Mouse (Mus musculus): ENCODE data around the gene Tnp1.

The Tnp1 gene

DNA sequence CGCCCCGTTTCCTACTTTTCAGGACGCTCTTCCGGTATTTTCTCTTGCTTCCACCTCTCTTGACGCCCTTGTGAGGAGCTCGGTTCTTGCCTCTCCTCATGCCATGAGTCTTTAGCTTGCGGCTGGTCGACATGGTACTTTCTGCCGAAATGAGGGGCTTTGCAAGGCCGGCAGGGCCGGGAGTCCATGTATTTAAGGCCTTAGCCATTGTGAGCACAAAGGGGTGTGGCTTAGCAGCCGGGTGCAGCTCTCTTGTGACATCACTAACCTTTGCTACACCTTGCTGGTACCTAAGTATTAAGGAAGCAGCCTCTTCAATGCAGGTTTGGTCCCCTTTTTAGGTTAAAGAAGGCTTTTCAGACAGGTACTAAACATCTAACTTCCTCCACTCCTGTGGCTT is at the start of gene Tnp1:
TSS of gene Tnp1 (minus strand) at position 179 of the 400 bp plus-strand sequence.
- DNase-seq (ENCODE audit: low read depth in 2 of 2, low spot score in 2 of 2) = no peak

DNA sequence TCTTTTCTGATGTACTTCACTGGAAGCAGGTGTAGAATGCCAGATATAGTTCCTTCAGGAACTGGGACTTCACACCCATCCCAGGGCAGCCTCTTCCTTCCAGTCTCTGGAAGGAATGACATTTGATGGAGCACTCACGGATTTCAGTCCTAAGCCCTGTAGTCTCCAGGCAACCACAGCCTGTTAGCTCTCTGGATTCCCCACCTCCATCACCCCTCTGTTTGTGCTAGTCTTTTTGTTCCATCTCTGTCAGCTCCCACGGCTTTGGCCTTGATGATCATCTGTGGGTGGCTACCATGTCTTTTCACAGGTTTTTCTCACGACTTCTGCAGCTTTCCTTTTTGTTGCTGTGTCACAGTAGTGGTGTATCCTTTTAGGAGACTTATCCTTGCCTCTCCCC is 48.6 kb upstream of the Tnp1 start:
- no peak for DNase-seq (ENCODE audit: low read depth in 2 of 2, low spot score in 2 of 2)

DNA sequence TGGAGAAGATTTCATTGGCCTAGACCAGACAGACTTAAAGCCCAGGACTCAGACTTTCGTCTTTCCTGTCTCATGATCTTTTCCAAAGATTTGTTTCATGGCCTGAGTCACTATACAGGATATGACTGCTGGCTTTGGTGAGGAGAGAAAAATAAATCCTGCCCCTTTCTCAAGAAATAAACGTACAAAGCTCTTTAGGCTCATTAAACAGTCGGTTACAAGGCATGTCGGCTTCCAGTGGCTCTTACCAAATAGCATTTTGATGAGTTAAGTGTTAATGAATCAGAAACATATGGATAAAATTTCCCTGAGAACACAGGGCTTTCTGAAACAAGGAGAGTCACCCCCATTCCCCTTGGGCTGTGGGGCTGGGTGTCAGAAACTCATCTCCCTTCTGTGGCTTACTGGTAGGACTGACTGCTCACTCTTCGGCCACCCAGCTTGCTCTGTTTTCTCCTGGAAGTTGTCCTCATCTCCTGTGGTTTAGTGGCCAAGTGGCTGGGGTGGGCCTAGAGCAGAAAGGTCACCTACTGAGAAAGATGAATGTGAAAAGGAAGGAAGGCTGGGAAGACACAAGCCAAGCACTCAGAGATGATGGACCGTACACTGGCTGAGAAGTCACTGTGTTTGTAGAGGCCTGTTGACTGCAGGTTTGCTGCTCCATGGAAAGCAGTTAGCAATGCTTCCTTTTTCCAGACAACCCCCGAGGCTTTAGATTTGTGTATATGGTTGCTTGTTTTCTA is 46.0 kb upstream of the Tnp1 start:
- no peak for DNase-seq (ENCODE audit: low read depth in 2 of 2, low spot score in 2 of 2)

DNA sequence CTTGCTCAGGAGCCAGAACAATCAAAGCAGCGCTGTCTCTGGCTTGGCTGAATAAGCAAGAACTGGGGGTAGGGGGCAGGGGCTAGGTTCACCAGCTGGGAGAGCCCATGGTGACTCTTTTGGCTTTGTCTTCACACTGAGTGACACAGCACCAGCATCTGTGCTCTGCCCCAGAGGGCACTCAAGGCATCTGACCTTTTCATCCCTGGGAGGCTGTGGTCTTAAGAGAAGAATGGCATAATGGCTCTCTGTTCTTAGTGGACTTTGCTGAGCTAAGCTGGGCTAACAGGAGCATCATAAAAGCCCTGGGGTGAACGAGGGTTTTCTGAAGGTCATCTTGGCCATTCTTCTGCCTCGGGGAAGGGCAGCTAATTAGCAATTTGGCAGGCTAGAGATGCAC is 44.6 kb upstream of the Tnp1 start:
- no peak for DNase-seq (ENCODE audit: low read depth in 2 of 2, low spot score in 2 of 2)

DNA sequence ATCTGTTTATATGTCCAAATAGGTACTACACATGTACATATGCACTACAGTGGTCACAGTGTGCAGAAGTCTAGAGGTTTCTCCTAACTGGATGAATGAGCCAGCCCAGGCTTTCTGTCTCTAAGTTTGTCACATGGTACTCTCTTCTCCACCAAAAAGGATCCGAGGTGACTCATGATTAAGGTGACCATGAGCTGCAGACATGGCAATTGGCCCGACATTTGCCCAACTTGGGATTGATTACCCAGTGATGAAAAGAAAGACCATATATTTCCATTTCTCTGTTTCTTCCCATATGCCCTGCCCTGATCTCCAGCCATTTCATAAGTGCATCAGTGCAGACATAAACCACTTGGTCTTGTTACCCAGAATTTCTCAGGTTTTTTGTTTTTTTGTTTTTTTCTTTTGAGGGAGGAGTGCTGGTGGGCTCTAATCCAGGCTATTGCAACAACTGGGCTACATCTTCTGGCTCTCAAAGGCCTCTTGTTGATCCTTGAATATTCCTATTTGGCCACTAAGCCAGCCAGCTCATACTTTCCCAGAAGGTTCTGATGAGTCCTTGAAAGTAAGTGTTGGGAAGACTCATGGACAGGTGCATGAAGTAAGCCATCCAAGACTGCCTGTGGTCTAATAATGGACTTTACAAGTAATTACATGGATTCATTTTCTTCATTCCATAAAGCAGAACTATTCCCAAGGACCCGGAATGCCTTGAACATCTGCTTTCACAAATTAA is 40.7 kb upstream of the Tnp1 start:
- no peak for DNase-seq (ENCODE audit: low read depth in 2 of 2, low spot score in 2 of 2)

DNA sequence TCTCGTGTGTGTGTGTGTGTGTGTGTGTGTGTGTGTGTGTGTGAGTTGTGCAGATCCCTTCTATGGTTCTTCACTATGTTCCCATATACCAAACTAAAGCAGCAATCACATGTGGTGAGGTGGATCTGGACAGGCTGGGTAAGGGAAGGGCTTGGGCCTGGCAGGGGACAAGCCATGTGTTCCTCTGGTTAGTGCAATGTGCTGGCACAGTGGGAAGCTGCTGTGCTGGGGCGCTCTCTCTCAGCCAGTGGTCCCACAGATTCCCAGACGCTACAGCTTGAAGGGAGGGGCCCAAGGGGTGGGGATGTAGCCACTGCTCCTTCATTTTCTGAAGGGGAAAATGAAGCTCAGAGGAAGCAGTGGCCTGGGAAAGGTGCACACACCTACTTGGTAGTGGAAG is 40.1 kb upstream of the Tnp1 start:
- DNase-seq (ENCODE audit: low read depth in 2 of 2, low spot score in 2 of 2) = no peak

DNA sequence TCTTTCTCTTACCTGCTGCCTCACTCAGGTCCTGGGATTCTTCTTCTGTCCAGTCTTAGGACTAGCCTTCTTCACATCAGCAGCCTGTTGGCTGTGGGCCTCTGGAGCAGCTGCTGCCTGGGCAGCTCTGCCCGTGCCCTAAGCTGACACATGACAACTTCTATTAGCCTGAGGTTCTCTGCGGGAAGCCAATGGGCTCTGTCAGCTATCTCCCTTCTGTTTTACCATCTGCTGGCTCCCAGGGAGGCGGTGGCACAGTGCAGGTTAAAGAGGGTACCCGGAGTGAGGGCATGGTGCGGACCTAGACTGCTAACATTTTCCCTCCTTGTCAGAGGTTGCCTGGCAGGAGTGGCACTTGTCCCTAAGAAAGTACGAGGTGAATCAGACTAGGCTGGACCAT is 39.5 kb upstream of the Tnp1 start:
- DNase-seq (ENCODE audit: low read depth in 2 of 2, low spot score in 2 of 2) = no peak

DNA sequence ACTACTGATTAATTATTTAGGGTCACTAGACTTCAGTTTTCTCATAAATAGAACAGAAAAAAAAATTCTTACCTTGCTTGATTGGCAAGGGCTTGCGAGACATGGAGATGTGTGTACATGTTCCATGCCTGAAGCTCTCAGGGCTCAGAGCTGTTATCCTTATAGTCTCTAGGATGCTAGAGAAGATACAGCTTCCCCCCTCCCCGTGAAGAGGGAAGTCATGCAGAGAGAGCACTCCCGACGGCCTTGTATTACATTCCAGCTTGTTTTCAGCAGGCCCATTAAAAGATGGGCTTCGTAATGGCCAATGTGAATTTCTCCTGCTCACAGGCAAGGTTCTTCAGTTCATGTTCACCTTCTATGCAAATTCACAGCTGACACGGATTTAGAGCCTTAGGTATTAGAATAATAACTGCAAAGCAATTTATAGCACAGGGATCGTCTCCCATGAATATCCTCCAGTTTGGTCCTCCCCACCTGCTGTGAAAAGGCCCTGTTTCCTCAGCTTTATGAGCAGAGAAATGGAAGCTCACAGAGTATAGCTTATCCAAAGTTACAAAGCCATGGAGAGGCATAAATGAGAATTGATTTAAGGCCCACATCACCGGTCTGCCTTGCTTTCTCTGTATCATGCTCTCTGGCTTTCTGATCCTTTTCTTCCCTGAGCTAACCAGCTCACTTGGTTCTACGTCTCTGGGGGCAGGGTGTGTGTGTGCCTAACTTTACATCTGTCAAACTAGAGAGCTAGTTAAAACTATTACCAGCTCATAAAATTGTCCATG is 38.0 kb upstream of the Tnp1 start:
- DNase-seq (ENCODE audit: low read depth in 2 of 2, low spot score in 2 of 2) = no peak

DNA sequence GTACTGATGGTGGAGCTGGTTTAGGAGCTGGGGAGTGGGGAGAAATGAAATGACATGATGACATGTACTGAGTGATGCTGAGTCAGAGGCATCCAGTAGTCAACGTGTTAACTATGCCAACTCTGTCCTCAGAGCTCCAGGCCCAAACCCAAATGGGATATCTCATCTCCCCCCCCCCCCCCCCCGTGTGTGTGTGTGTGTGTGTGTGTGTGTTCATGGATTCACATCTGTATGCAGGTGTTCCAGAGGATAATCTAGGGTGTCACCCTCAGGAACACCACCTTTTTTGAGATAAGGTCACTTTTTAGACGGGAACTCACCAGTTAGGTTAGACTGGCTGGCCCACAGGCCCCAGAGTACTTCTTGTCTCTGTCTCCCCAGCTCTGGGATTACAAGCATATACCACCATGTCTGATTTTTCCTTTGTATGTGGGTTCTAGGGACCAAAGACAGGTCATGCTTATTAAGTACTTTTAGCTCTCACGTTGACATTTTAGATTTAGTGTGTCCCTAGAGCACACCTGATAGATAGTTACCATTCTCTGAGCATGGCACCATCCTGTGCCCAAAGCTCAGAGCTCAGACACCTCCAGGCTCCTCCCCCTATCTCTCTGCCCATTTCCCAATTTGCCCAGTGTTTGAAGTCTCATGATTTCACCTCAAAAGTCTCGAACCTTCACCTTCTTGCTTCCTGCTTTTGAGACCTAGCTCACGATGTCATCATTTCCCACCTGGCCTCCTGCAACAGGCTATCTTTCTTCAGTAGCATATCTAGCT is 31.4 kb upstream of the Tnp1 start:
- no peak for DNase-seq (ENCODE audit: low read depth in 2 of 2, low spot score in 2 of 2)

DNA sequence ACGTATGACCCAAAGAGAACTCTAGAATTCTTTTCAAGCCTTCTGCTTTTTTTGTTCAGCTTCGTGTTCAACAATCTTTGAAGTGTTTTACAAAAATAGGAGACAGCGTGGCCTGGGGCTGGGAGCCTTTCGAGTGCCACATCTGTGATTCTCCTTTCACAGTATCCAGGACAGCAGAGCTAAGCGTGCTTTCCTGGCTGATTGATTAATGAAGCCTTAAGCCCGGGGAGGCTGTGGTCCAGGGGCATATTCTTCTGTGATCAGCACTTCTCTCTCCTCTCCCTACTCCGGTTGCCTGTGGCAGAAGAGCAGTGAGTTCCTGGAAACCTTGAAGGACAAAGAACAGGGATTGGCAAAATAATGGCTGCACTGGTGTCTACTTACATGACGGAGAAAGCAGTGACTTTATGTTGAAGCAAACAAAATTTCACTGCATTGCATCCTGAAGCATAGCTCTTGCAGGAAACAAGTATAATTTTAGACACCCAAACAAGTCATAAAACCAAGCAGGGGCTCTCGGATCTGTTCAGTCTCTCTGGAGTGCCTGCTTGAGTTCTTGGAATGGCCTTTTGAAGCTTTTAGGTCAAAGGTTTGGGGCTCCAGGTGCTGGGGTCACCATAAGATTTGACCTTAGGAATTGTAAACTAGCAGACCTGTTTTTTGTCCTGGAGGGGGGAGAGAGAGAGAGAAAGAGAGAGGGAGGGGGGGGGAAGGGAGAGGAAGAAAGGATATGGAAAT is 30.4 kb upstream of the Tnp1 start:
- no peak for DNase-seq (ENCODE audit: low read depth in 2 of 2, low spot score in 2 of 2)

DNA sequence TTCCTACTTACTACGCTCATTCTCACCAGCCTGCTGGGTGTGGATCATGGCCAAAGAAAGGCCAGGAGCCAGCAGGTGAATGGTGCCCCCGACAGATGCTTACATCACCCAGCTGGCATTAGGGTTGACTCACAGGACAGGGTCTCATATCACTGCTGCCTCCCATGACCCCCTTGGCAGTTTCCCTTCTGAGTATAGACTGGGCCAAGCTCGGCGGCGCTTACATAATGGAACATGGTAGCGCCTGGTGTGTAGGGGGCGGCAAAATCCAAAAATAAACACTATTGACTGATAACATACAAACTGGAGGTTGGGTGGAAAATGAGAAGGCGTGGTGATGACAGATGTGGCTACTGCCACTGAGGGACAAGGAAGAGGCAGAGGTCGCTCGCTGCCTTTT is 28.0 kb upstream of the Tnp1 start:
- DNase-seq (ENCODE audit: low read depth in 2 of 2, low spot score in 2 of 2) = no peak

DNA sequence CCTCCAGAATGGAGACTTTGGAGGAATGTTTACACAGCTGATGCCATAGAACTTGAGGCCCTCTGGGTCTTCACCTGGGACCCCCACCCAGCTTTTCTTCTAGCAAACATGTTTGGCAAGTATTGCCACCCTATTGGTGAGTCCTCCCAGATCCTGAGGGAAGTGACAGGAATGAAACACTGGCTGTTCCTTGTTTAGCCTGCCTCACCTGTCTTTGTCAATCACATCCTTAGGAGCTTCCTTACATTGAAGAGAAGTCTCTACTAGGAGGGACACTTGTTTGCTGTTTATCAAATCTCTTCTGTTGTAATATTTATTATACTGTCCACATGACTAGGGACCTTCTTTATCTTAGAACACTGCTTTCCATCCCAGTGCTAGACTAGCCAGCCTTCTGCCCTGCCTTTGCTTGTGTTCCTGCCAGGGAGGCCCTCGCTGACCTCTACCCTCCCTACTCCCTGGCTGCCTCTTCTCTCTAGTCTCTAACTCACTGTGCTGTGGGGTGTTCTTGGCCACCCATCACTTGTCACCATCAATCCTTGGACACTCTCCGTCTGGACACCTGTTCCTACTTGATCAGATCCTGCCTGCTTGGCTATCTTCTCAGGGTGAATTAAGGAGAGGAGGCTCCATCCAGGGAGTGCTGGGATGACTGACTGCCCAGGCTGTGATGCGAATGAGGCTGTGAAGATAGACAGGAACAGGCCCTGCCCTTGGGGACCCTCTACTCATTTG is 25.1 kb upstream of the Tnp1 start:
- no peak for DNase-seq (ENCODE audit: low read depth in 2 of 2, low spot score in 2 of 2)

DNA sequence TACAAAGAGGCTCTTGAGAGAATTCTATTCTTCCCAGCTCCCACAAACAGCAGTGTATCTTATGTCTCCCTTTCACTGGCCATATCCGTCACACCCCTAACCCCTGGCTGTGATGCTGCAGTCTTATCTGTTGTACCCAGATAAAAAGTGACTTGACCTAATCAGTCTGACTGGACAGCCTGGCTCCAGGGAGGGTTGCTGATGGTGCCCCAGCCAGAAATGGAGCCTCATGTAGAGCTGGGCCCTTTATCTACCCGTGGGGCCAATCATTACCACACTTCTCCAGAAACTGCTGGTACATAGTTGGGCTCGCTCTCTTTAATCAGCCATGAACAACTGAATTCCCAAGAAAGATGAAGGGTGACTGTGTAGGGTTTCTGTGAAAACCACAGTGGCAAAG is 22.8 kb upstream of the Tnp1 start:
- DNase-seq (ENCODE audit: low read depth in 2 of 2, low spot score in 2 of 2) = no peak

DNA sequence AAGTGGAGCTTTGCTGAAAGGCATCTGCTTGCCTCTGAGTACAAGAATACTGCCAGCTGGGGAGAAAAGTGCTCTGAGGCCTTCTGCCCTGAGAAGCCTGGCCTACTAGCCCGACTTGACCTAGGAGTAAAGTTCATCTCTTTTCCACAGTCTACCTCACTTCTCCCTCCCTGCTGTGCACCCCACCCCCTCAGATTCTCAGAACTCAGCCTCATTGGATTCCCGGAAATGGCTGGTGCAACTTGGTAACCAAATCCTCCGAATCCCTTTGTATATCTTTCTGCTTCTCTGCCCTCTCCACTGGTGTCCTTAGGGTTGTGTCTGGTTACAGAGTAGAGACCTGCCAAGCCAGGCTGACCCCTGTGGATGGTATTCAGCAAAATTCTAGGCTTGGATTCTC is 20.8 kb upstream of the Tnp1 start:
- no peak for DNase-seq (ENCODE audit: low read depth in 2 of 2, low spot score in 2 of 2)

DNA sequence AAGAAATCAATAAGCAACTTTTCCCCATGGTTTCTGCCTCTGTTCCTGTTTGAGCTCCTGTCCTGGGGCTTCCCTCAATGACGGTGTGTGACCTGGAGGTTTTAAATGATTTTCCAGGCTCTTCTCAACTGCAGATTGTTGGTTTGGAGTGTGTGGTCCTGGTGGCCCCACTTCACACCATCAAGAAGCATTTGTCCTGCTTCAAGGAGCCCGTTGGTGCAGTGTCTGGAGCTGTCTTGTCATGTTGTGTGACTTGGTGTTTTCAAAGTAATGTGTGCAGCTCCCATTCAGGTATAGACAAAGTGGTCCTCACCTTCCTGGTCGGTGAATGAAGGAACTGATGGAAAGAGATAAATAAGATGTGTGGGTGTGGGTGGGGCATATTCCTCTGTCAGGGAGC is 20.0 kb upstream of the Tnp1 start:
- no peak for DNase-seq (ENCODE audit: low read depth in 2 of 2, low spot score in 2 of 2)

DNA sequence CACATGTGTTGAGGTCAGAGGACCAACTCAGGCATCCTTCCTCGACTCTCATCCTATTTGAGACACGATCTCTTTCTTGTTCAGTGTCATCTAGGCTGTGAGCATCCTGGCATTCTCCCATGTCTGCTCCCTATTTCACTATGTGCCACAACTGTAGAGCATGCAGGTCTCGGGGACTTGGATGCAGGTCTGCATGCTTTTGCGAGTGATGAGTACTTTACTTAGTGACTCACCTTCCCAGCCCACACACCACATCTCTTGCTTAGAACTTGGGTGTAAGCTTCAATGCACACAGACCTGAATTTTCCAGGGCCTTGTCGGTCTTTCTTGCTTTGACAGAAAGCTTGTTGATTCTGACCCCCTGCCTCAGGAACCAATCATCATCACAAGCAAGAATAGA is 16.8 kb upstream of the Tnp1 start:
- DNase-seq (ENCODE audit: low read depth in 2 of 2, low spot score in 2 of 2) = no peak

DNA sequence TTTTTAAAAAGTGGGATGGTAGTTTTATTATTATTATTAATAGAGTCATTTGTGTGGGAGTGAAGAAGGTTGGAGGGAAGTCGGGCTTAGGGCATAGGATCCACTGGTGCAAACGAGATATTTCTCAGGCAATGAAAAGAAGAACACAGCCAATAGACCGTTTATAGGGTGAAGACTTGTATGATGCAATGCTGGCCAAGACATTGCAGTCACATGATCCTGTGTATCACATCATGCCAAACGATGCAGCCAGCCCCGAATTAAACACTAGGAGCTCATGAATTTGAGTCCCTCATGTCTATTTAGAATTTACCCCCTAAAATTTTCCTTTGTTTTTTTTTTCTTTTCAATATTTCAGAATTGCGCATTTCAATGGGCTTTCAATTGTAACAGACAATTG is 13.0 kb upstream of the Tnp1 start:
- DNase-seq (ENCODE audit: low read depth in 2 of 2, low spot score in 2 of 2) = no peak

DNA sequence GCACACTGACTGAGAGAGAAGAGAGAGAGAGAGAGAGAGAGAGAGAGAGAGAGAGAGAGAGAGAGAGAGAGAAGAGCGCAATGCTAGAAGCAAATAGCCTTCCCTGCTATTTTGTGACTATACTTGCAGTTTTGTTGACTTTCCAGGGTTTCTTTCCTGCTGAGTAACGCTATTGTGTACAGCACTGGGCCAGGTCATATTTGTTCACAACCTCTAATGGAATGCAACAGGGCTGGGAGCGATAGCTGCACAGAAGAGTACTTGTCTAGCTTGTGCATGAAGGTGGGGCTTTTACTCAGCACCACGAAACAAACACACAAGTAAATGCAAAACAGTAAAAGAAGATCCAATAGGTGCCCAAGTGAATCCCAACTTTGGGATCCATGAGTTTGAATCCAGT is 11.7 kb upstream of the Tnp1 start:
- no peak for DNase-seq (ENCODE audit: low read depth in 2 of 2, low spot score in 2 of 2)

DNA sequence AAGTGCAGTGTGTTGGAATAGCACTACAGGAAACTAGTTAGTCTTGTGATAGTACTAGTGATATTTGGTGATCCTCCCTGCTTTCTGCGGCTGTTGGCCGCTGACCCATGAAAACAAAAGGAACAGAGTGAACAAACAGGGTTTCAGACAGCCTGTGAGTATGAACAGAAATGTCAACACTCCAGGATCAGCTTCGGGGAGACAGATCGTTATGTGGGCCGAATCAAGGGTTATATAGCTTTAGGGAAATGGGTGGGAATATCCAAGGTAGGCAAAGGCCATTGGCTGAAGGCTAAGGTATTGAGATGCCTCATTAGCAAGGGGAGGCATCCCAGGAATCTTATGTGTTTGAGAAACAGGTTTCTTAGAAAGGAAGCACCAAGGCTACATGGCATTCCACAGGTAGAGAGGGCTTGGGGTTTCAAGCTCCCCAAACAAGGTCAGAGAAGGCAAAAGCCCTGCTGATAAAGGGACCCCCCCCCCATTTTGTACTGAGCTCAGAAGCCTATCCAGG is 11.1 kb upstream of the Tnp1 start:
- DNase-seq (ENCODE audit: low read depth in 2 of 2, low spot score in 2 of 2) = no peak

DNA sequence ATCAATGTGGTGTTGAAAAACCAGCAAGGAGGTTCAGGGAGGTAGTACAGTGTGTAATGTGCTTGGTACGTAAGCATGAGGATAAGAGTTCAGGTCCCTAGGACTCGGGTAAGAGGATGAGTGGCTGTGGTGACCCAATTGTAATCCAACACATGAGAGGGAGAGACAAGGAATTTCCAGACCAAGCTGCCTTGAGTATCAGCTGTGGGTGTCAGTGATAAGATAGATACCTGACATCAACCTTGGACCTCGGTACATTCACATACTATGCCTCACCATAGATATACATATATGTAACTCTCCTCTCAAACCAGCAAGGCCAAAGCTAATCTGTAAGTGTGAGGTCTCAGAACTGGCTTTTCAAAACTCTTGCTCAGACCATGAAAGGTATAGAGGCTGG is 10.4 kb upstream of the Tnp1 start:
- DNase-seq (ENCODE audit: low read depth in 2 of 2, low spot score in 2 of 2) = no peak
